Mouse (Mus musculus) cortical plate, adult 2 months (tissue): ENCODE data around the gene Ep300.

Experiments used
- CTCF ChIP-seq: fragments of 200-500 bp; IDR thresholded peaks from 2 replicates; pipeline ENCODE4 v1.5.1; 2011; ENCODE audit warnings: mild to moderate bottlenecking, control low read depth, low read length; ENCODE audit not compliant: insufficient read depth; ENCODE audit errors: extremely low read depth
- POLR2A ChIP-seq: fragments of 200-500 bp; IDR thresholded peaks from 2 replicates; pipeline ENCODE4 v1.6.1; 2011; ENCODE audit warnings: mild to moderate bottlenecking, low read length, control low read depth; ENCODE audit not compliant: insufficient read depth; ENCODE audit errors: extremely low read depth

- no peak for TF ChIP-seq CTCF
- TF ChIP-seq POLR2A, result no peak
Observed at GRCm38 (mm10) chr15:81553455-81553854, 31.7 kb upstream of the Ep300 start.
